Mouse (Mus musculus) large intestine, adult 2 months (tissue): ENCODE data around the gene Olfr27. TPM values are rescaled to one million over a fixed set of nuclear protein-coding genes. Genes with fewer than 3 reads are reported as not detected.

Source experiments
- DNase-seq: peaks from one replicate; pipeline ENCODE4 v3.0.0-alpha.2; 2012; ENCODE audit warnings: low read depth, low spot score
- WGBS: fragments of 180-500 bp; shearing (Covaris S2); methylation state at CpG from one replicate; pipeline ENCODE4 v1.1.7; 2018; 5-methylcytosine and 5-hydroxymethylcytosine counted together
- polyA plus RNA-seq: library from polyadenylated mRNA; depleted of rRNA; stranded (reverse); fragments of >200 nt; gene quantifications from 2 replicates; pipeline ENCODE4 v1.2.3, GENCODE M21; 2012; rRNA removed

Gene Olfr27
- not detected in 2 replicates for polyA plus RNA-seq

- no peak for DNase-seq
These were observed at the start of gene Olfr27 for GRCm38 (mm10) chr9:39127831-39128230. Olfr27 (plus strand) TSS chr9:39128131.

GRCm38 (mm10) chr9:39078787-39079186, 49.1 kb upstream of the Olfr27 start, which contains the start of gene Olfr938:
Olfr938 (minus strand) TSS chr9:39078887.
- WGBS = 85% methylated on average over 2 of the region's 2 CpGs
- no peak for DNase-seq

DNA sequence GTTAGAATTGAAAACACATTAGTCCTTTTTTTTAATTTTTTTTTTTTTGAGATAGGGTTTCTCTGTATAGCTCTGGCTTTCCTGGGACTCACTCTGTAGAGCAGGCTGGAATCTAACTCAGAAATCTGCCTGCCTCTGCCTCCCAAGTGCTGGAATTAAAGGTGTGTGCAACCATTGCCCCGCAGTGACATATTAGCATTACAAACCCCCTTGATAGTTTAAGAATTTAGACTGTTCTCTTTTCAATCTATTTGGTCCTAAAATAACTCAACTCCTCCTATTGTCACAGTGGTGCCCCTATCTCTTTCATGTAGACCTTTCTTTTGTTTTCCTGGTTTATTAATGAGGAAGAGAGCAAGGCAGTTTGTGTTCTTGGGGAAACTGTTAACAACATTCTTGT, 605 bp upstream of the Olfr27 start:
- DNase-seq = no peak
- 91% methylated on average over 1 of the region's 1 CpGs for WGBS

GRCm38 (mm10) chr9:39152401-39152800, 24.5 kb downstream of the Olfr27 start:
- DNase-seq = no peak
- WGBS = 12% methylated on average over 1 of the region's 1 CpGs

GRCm38 (mm10) chr9:39166004-39166403, 38.1 kb downstream of the Olfr27 start, which contains the start of gene Olfr943:
Olfr943 (plus strand) TSS chr9:39166304.
- WGBS = 87% methylated on average over 5 of the region's 5 CpGs
- no peak for DNase-seq

Other genes starting within 250 kb of the Olfr27 start
- not detected in 2 replicates for gene Olfr930, start 198.3 kb upstream of the Olfr27 start, polyA plus RNA-seq
- not detected in 2 replicates for gene Olfr933, start 155.8 kb upstream of the Olfr27 start, polyA plus RNA-seq
- gene Olfr934, start 139.8 kb upstream of the Olfr27 start, polyA plus RNA-seq = not detected in 2 replicates
- not detected in 2 replicates for gene Olfr935, start 128.4 kb upstream of the Olfr27 start, polyA plus RNA-seq
- gene Olfr146, start 104.8 kb upstream of the Olfr27 start, polyA plus RNA-seq = not detected in 2 replicates
- gene Olfr937, start 63.2 kb upstream of the Olfr27 start, polyA plus RNA-seq = not detected in 2 replicates
- gene Olfr938, start 49.2 kb upstream of the Olfr27 start, polyA plus RNA-seq = not detected in 2 replicates
- gene Olfr943, start 38.2 kb downstream of the Olfr27 start, polyA plus RNA-seq = not detected in 2 replicates
- gene Olfr944, start 73.8 kb downstream of the Olfr27 start, polyA plus RNA-seq = not detected in 2 replicates
- not detected in 2 replicates for gene Olfr1537, start 121.9 kb downstream of the Olfr27 start, polyA plus RNA-seq
- gene Olfr945, start 148.7 kb downstream of the Olfr27 start, polyA plus RNA-seq = not detected in 2 replicates
- not detected in 2 replicates for gene Olfr948, start 197.9 kb downstream of the Olfr27 start, polyA plus RNA-seq